8 mouse cellular contexts compared by ENCODE assay signal in genomic region chr2:173019322-173019721, GRCm38 (mm10). TPM values are rescaled to one million over a fixed set of nuclear protein-coding genes. Genes with fewer than 3 reads are reported as not detected.
DNase-seq lines count a peak whose midpoint lies in the region; ATAC-seq lines count a peak whose summit lies in the region.

No protein-coding gene starts in this region.

- ATAC-seq in kidney, embryonic 14.5 days (ENCODE audit: low FRiP score, low TSS enrichment), result peak; percentile 2; the same call in 1 of the 2 replicates
- ATAC-seq in hindbrain, embryonic 15.5 days (ENCODE audit: low FRiP score, low read depth), result no peak; the same call in 1 of the 2 replicates
- ATAC-seq in midbrain, embryonic 16.5 days, result no peak

- peak overlapping the region; percentile 24; the same call in 1 of the 2 replicates for H3K9ac ChIP-seq in kidney, embryonic 14.5 days (ENCODE audit: low read depth, low read length)
- no peak overlapping the region for H3K9ac ChIP-seq in hindbrain, embryonic 15.5 days
- H3K9ac ChIP-seq in midbrain, embryonic 16.5 days (ENCODE audit: low read depth, low read length), result peak overlapping the region; percentile 52

- peak overlapping the region; percentile 84 for H3K4me2 ChIP-seq in kidney, embryonic 14.5 days (replicated peaks; ENCODE audit: low read depth, low read length)
- H3K4me2 ChIP-seq in hindbrain, embryonic 15.5 days, result peak overlapping the region; percentile 78
- peak overlapping the region; percentile 80 for H3K4me2 ChIP-seq in midbrain, embryonic 16.5 days (ENCODE audit: low read length)

- peak overlapping the region; percentile 39 for H3K4me3 ChIP-seq in kidney, embryonic 14.5 days (ENCODE audit: low read length)
- peak overlapping the region; percentile 41 for H3K4me3 ChIP-seq in hindbrain, embryonic 15.5 days
- peak overlapping the region; percentile 40 for H3K4me3 ChIP-seq in midbrain, embryonic 16.5 days (ENCODE audit: low read depth, low read length)

- peaks cover 6% of the 10 kb centered on the region; the same call in 1 of the 2 replicates for H3K27me3 ChIP-seq in kidney, embryonic 14.5 days (ENCODE audit: control insufficient read depth, insufficient read depth, low read length)
- peaks cover 26% of the 10 kb centered on the region for H3K27me3 ChIP-seq in hindbrain, embryonic 15.5 days
- peaks cover 26% of the 10 kb centered on the region for H3K27me3 ChIP-seq in midbrain, embryonic 16.5 days (ENCODE audit: control insufficient read depth, insufficient read depth, low read depth, low read length)

- peaks cover 14% of the 10 kb centered on the region for H3K36me3 ChIP-seq in kidney, embryonic 14.5 days (ENCODE audit: control insufficient read depth, insufficient read depth, low read length)
- peaks cover 17% of the 10 kb centered on the region for H3K36me3 ChIP-seq in hindbrain, embryonic 15.5 days
- no peaks in the 10 kb centered on the region for H3K36me3 ChIP-seq in midbrain, embryonic 16.5 days (ENCODE audit: control insufficient read depth, insufficient read depth, low read length)

- H3K4me1 ChIP-seq in kidney, embryonic 14.5 days (ENCODE audit: control insufficient read depth, insufficient read depth, low read length), result peaks cover 26% of the 10 kb centered on the region
- H3K4me1 ChIP-seq in hindbrain, embryonic 15.5 days (replicated peaks), result peaks cover 39% of the 10 kb centered on the region
- peaks cover 23% of the 10 kb centered on the region for H3K4me1 ChIP-seq in midbrain, embryonic 16.5 days (ENCODE audit: control insufficient read depth, insufficient read depth, low read length)

- no peaks in the 10 kb centered on the region for H3K9me3 ChIP-seq in kidney, embryonic 14.5 days (ENCODE audit: control insufficient read depth, low read length)
- H3K9me3 ChIP-seq in hindbrain, embryonic 15.5 days, result no peaks in the 10 kb centered on the region
- no peaks in the 10 kb centered on the region for H3K9me3 ChIP-seq in midbrain, embryonic 16.5 days (replicated peaks; ENCODE audit: control insufficient read depth, low read length, poor library complexity, severe bottlenecking)

- WGBS in kidney, embryonic 14.5 days, result 12% methylated on average over 9 of the region's 9 CpGs
- WGBS in hindbrain, embryonic 15.5 days, result 14% methylated on average over 9 of the region's 9 CpGs
- WGBS in midbrain, embryonic 16.5 days, result 16% methylated on average over 9 of the region's 9 CpGs

- DNase-seq in kidney, postnatal 10 days, result no peak
- DNase-seq in T-cell, adult 2 months (ENCODE audit: low spot score), result peak; percentile 75
- DNase-seq in Muller cell, postnatal 12 days (ENCODE audit: inconsistent ontology term), result no peak
- no peak for DNase-seq in adrenal gland, postnatal 14 days
- no peak for DNase-seq in kidney, adult 9 months

- H3K27ac ChIP-seq in kidney, embryonic 14.5 days (ENCODE audit: low read depth, low read length), result no peak overlapping the region
- H3K27ac ChIP-seq in hindbrain, embryonic 15.5 days (replicated peaks), result no peak overlapping the region
- H3K27ac ChIP-seq in midbrain, embryonic 16.5 days (ENCODE audit: low read length), result no peak overlapping the region

RNA-seq across cellular contexts. Expression of gene Rbm38, which starts 1.0 kb away (rescaled TPM):
- 41.3 and 42.6 TPM in 2 replicates for polyA plus RNA-seq in kidney, embryonic 14.5 days (2014; fragmentation: Nextera tagmentation; extraction: Ambion mirVana)
- 14.1 and 17.3 TPM in 2 replicates for polyA plus RNA-seq in hindbrain, embryonic 15.5 days (2015; fragmentation: Nextera tagmentation; extraction: Ambion mirVana)
- 9.9 and 12.9 TPM in 2 replicates for polyA plus RNA-seq in midbrain, embryonic 16.5 days (2015; fragmentation: Nextera tagmentation; extraction: Ambion mirVana)
- total RNA-seq in adrenal gland, postnatal 14 days (2021), result 31.6 and 36.2 TPM in 2 replicates

RNA-seq across cellular contexts. Expression of gene Rae1, which starts 19.4 kb away (rescaled TPM):
- 131 and 155 TPM in 2 replicates for polyA plus RNA-seq in kidney, embryonic 14.5 days (2014; fragmentation: Nextera tagmentation; extraction: Ambion mirVana)
- polyA plus RNA-seq in hindbrain, embryonic 15.5 days (2015; fragmentation: Nextera tagmentation; extraction: Ambion mirVana), result 111 and 112 TPM in 2 replicates
- 115 and 118 TPM in 2 replicates for polyA plus RNA-seq in midbrain, embryonic 16.5 days (2015; fragmentation: Nextera tagmentation; extraction: Ambion mirVana)
- total RNA-seq in adrenal gland, postnatal 14 days (2021), result 55.3 and 65.0 TPM in 2 replicates

RNA-seq across cellular contexts. Expression of gene Spo11, which starts 41.8 kb away (rescaled TPM):
- polyA plus RNA-seq in kidney, embryonic 14.5 days (2014; fragmentation: Nextera tagmentation; extraction: Ambion mirVana), result 0.17 and 0.34 TPM in 2 replicates
- 0.96 and 1.4 TPM in 2 replicates for polyA plus RNA-seq in hindbrain, embryonic 15.5 days (2015; fragmentation: Nextera tagmentation; extraction: Ambion mirVana)
- 1.0 and 1.6 TPM in 2 replicates for polyA plus RNA-seq in midbrain, embryonic 16.5 days (2015; fragmentation: Nextera tagmentation; extraction: Ambion mirVana)
- not detected in 2 replicates for total RNA-seq in adrenal gland, postnatal 14 days (2021)
